Mouse (Mus musculus) E14TG2a.4 (cell line): ENCODE results near the gene Slc39a8.

Experiments
- CTCF ChIP-seq: conservative IDR thresholded peaks from 2 replicates; pipeline ENCODE4 v1.5.1; 2014; ENCODE audit warnings: low read length
- NANOG ChIP-seq: IDR thresholded peaks from 2 replicates; pipeline ENCODE4 v1.6.1; 2014; ENCODE audit warnings: borderline replicate concordance, low read length, mixed read lengths
- POU5F1 ChIP-seq: IDR thresholded peaks from 2 replicates; pipeline ENCODE4 v1.6.1; 2014; ENCODE audit warnings: low read length, borderline replicate concordance

DNA sequence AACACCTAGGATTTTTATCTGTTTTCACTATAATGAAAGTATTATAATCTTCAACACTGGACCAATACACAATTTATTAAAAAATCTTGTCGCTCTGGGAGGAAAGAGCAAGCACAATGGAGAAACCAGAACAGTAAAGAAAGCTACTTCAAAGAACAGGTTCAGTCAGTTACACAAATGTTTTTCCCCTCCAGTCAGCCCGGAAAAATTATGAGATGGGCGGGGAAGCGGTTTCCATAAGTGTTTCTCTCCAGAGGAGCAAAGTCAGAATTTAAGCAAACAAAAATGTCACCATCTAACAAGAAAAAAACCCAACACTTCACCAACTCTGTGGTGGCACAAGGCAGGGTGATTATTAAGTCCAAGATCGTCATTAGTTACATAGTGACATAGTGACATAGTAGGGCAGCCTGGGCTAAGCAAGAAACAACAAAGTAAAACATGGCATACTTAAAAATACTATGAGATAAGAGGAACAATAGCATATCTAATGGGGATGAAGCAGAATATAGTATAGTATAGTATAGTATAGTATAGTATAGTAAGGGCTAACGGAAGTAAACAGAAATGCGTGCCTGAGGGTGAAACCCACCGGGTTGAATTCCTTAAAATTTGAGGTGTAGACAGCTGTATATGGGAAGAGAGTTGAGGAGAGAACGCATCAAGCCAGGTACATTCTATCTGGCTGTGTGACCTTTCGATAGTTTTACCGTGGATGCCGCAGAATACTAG is 61.0 kb downstream of the Slc39a8 start:
- TF ChIP-seq POU5F1: no peak
- no peak for TF ChIP-seq CTCF
- TF ChIP-seq NANOG: no peak
